Mouse (Mus musculus) kidney, embryonic 15.5 days (tissue): ENCODE data around the gene 6030452D12Rik. TPM values are rescaled to one million over a fixed set of nuclear protein-coding genes. Genes with fewer than 3 reads are reported as not detected.

ENCODE experiments used
- ATAC-seq: fragments of 200-750 bp; cut with Nextera tagmentation; replicated peaks from 2 replicates; pipeline ENCODE4 v1.8.0; 2017; ENCODE audit warnings: moderate TSS enrichment; ENCODE audit not compliant: low FRiP score
- H3K27ac ChIP-seq: fragments of 300-500 bp; sonication (generic); 2 replicates; pipeline ENCODE4 v1.5.1; 2015; ENCODE audit warnings: mild to moderate bottlenecking, inconsistent platforms
- H3K27me3 ChIP-seq: fragments of 300-500 bp; sonication (generic); 2 replicates; pipeline ENCODE4 v1.6.1; 2015; ENCODE audit warnings: inconsistent platforms
- H3K36me3 ChIP-seq: fragments of 300-500 bp; sonication (generic); 2 replicates; pipeline ENCODE4 v1.6.1; 2015; ENCODE audit warnings: inconsistent platforms
- H3K4me1 ChIP-seq: fragments of 300-500 bp; sonication (generic); 2 replicates; pipeline ENCODE4 v1.6.1; 2015; ENCODE audit warnings: inconsistent platforms
- H3K4me2 ChIP-seq: fragments of 300-500 bp; sonication (generic); 2 replicates; pipeline ENCODE4 v1.6.1; 2015; ENCODE audit warnings: moderate library complexity, mild to moderate bottlenecking, inconsistent platforms
- H3K4me3 ChIP-seq: fragments of 300-500 bp; sonication (generic); replicated peaks from 2 replicates; pipeline ENCODE4 v1.5.1; 2015; ENCODE audit warnings: mild to moderate bottlenecking, inconsistent platforms
- H3K9ac ChIP-seq: fragments of 300-500 bp; sonication (generic); 2 replicates; pipeline ENCODE4 v1.6.1; 2015; ENCODE audit warnings: mild to moderate bottlenecking, inconsistent platforms
- H3K9me3 ChIP-seq: fragments of 300-500 bp; sonication (generic); replicated peaks from 2 replicates; pipeline ENCODE4 v1.6.1; 2016; ENCODE audit warnings: inconsistent platforms
- WGBS: fragments of 180-500 bp; shearing (Covaris S2); methylation state at CpG from one replicate; pipeline ENCODE4 v1.1.7; 2015; ENCODE audit warnings: mixed read lengths; 5-methylcytosine and 5-hydroxymethylcytosine counted together
- polyA plus RNA-seq: library from polyadenylated mRNA; unstranded; fragments of >200 nt; fragmentation: Nextera tagmentation; extraction: Ambion mirVana; gene quantifications from 2 replicates; pipeline ENCODE4 v1.2.1, GENCODE M21; 2015

The 6030452D12Rik gene
- polyA plus RNA-seq: not detected in 2 replicates

DNA sequence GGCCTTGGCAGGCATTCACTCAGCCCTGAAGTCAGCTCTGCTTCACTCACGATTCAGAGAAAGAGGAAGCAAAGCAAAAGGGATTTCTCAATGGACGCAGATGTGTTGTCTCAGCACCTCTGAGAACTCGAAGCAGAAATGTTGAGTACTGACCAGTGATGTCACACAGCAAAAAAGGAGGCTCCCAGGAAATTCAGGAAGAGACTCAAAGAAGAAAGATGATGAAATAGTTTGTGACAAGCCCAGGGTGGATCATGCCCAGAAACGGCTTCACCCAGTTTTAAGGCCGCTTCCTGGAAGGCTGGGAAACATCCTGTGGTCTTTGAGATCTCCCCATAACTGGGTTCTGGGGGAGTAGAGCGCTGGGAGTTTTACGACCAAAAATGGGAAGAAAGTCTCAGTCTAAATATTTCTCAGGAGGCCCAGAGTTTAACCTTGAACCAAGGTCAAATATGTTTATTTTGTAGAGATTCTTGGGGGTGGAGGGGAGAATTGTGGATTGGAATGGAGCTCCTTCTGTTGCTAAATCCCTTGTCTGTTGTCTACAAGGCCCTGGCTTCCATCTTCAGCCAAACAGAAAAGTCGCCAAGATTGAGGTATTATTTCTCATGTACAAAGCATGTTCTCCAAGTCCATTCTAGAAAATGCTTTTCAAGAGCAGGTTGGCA lies at the start of gene 6030452D12Rik:
Gene 6030452D12Rik, plus strand, starts transcription at position 505 of the 668 bp plus-strand sequence.
- H3K9ac ChIP-seq: no peak within 1 kb of the TSS
- H3K27ac ChIP-seq: peak within 1 kb of the TSS; percentile 62
- no peaks in the 10 kb centered on the region for H3K9me3 ChIP-seq
- 58% methylated on average over 8 of the region's 8 CpGs for WGBS
- H3K36me3 ChIP-seq: no peaks in the 10 kb centered on the region
- no peak for ATAC-seq
- H3K4me3 ChIP-seq: no peak within 1 kb of the TSS
- H3K4me2 ChIP-seq: no peak within 1 kb of the TSS
- H3K4me1 ChIP-seq: peaks cover 8% of the 10 kb centered on the region; the same call in 1 of the 2 replicates
- no peaks in the 10 kb centered on the region for H3K27me3 ChIP-seq

- Histone ChIP-seq H3K36me3 (no peaks in the 10 kb centered on the region), H3K27me3 (no peaks in the 10 kb centered on the region), H3K9ac (no peak overlapping the region), H3K4me2 (no peak overlapping the region), H3K4me1 (no peaks in the 10 kb centered on the region), H3K9me3 (no peaks in the 10 kb centered on the region), H3K4me3 (no peak overlapping the region), H3K27ac (no peak overlapping the region)
- no peak for ATAC-seq
- WGBS: 81% methylated on average over 6 of the region's 6 CpGs
These were observed 48.8 kb upstream of the 6030452D12Rik start for GRCm38 (mm10) chr8:106451301-106452085.

GRCm38 (mm10) chr8:106452701-106453481 lies 47.4 kb upstream of the 6030452D12Rik start:
- H3K27ac ChIP-seq: no peak overlapping the region
- H3K9me3 ChIP-seq: no peaks in the 10 kb centered on the region
- H3K4me2 ChIP-seq: no peak overlapping the region
- WGBS: 50% methylated on average over 12 of the region's 12 CpGs
- H3K36me3 ChIP-seq: no peaks in the 10 kb centered on the region
- H3K4me3 ChIP-seq: no peak overlapping the region
- no peak for ATAC-seq
- H3K4me1 ChIP-seq: no peaks in the 10 kb centered on the region
- no peak overlapping the region for H3K9ac ChIP-seq
- no peaks in the 10 kb centered on the region for H3K27me3 ChIP-seq

GRCm38 (mm10) chr8:106454036-106454435 lies 46.3 kb upstream of the 6030452D12Rik start:
- no peak overlapping the region for H3K9ac ChIP-seq
- 75% methylated on average over 11 of the region's 11 CpGs for WGBS

GRCm38 (mm10) chr8:106462131-106462530 lies 38.2 kb upstream of the 6030452D12Rik start:
- Histone ChIP-seq H3K36me3 (no peaks in the 10 kb centered on the region), H3K9me3 (no peaks in the 10 kb centered on the region), H3K27me3 (no peaks in the 10 kb centered on the region), H3K9ac (no peak overlapping the region), H3K4me1 (peaks cover 9% of the 10 kb centered on the region; the same call in 1 of the 2 replicates), H3K27ac (no peak overlapping the region), H3K4me2 (no peak overlapping the region), H3K4me3 (no peak overlapping the region)
- ATAC-seq: no peak
- 69% methylated on average over 5 of the region's 5 CpGs for WGBS

More at GRCm38 (mm10) chr8:106454036-106454435, 46.3 kb upstream of the 6030452D12Rik start:
- H3K4me3 ChIP-seq: no peak overlapping the region
- no peaks in the 10 kb centered on the region for H3K27me3 ChIP-seq
- no peaks in the 10 kb centered on the region for H3K9me3 ChIP-seq
- no peaks in the 10 kb centered on the region for H3K4me1 ChIP-seq
- H3K27ac ChIP-seq: no peak overlapping the region
- no peak overlapping the region for H3K4me2 ChIP-seq
- ATAC-seq: no peak
- no peaks in the 10 kb centered on the region for H3K36me3 ChIP-seq

DNA sequence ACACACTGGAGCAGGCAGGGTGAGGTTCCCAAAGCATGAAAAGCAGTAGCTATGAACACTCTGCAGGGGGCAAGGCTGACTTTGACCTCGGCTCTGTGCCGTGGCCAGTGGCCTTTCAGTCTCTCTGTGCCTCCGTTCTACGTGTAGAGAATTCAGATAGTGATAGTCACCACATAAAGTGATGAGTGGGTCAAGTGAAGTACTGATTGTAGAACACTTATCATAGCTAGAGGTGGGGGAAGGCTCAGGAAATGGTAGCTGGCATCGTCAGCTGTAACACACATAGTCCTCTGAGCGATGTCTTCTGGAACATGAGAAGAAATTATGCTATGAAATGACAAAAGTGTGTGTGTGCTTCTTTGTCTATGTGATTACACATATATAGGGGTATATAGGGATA lies 36.5 kb upstream of the 6030452D12Rik start:
- WGBS: 92% methylated on average over 6 of the region's 6 CpGs
- Histone ChIP-seq H3K27me3 (no peaks in the 10 kb centered on the region), H3K4me1 (peaks cover 9% of the 10 kb centered on the region; the same call in 1 of the 2 replicates), H3K27ac (no peak overlapping the region), H3K9me3 (no peaks in the 10 kb centered on the region), H3K9ac (no peak overlapping the region), H3K36me3 (no peaks in the 10 kb centered on the region), H3K4me2 (no peak overlapping the region), H3K4me3 (no peak overlapping the region)
- no peak for ATAC-seq

- H3K9me3 ChIP-seq: no peaks in the 10 kb centered on the region
- 41% methylated on average over 7 of the region's 7 CpGs for WGBS
These were observed 30.8 kb upstream of the 6030452D12Rik start for GRCm38 (mm10) chr8:106469485-106469884.

GRCm38 (mm10) chr8:106474001-106474400 lies 26.3 kb upstream of the 6030452D12Rik start:
- H3K27me3 ChIP-seq: no peaks in the 10 kb centered on the region
- H3K4me1 ChIP-seq: 0 out of 2 replicates have a peak, but pooled peaks cover 3% of the 10 kb centered on the region
- WGBS: 70% methylated on average over 5 of the region's 5 CpGs
- H3K4me2 ChIP-seq: no peak overlapping the region
- ATAC-seq: no peak
- no peaks in the 10 kb centered on the region for H3K9me3 ChIP-seq
- H3K4me3 ChIP-seq: no peak overlapping the region
- H3K9ac ChIP-seq: no peak overlapping the region
- H3K27ac ChIP-seq: 0 out of 2 replicates have a peak overlapping the region, but pooled peaks have one; percentile 13
- H3K36me3 ChIP-seq: no peaks in the 10 kb centered on the region

More at GRCm38 (mm10) chr8:106469485-106469884, 30.8 kb upstream of the 6030452D12Rik start:
- ATAC-seq: no peak
- Histone ChIP-seq H3K4me3 (no peak overlapping the region), H3K27ac (no peak overlapping the region), H3K9ac (no peak overlapping the region), H3K36me3 (no peaks in the 10 kb centered on the region), H3K4me1 (0 out of 2 replicates have a peak, but pooled peaks cover 3% of the 10 kb centered on the region), H3K27me3 (no peaks in the 10 kb centered on the region), H3K4me2 (no peak overlapping the region)

DNA sequence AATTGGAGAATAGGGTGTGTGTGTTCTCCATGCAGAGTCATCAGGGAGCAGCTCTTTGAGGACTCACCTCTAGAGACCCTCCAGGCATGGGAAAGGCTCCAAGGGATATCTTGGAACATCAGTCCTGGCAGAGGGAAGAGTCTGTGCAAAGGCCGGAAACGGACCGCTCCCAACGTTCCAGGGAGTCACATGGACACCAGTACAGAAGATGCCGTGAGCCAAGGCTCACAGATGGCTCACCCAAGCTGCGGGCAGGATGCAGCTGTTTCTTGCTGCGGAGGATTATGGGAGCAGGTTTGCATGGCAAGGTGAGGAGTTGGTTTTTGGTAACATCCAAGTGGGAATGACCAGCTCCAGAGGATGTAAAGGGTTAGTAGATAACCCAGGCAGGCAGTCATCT lies 3.9 kb downstream of the 6030452D12Rik start:
- WGBS: 90% methylated on average over 7 of the region's 7 CpGs
- Histone ChIP-seq H3K36me3 (no peaks in the 10 kb centered on the region), H3K27ac (no peak overlapping the region), H3K4me2 (no peak overlapping the region), H3K4me3 (no peak overlapping the region), H3K9me3 (no peaks in the 10 kb centered on the region), H3K27me3 (peaks cover 23% of the 10 kb centered on the region), H3K4me1 (peaks cover 30% of the 10 kb centered on the region), H3K9ac (no peak overlapping the region)
- no peak for ATAC-seq

DNA sequence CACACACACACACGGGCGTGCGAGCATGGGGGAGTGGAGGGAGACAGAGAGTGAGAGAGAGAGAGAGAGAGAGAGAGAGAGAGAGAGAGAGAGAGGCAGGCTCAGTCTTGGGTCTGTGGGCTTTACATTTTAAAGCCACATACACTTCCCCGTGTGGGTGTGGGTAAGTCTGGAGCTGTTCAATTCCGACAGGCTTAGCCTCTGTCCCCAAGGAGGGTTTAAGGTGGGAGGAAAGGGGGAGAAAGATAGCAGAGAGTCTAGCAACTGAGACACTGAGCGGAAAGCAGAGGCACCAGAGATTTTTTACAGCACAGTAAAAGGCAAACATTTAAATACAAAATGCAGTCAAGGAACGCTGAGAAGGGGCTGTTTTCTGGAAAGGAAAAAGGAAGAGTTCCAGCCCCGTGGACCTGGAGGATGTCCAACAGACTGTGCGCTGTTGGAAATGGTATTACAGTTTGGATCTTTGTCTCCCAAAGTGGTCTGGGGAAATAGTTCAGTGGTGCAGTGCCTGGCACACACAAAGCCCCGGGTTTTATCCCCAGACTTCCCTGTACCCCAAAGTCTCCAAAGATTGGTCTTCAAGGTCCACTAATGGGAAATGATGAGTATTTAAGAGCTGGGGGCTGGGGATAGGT lies 5.1 kb downstream of the 6030452D12Rik start:
- Histone ChIP-seq H3K36me3 (no peaks in the 10 kb centered on the region), H3K9ac (no peak overlapping the region), H3K9me3 (no peaks in the 10 kb centered on the region), H3K4me3 (no peak overlapping the region), H3K4me1 (peaks cover 28% of the 10 kb centered on the region), H3K27ac (no peak overlapping the region), H3K4me2 (no peak overlapping the region), H3K27me3 (peaks cover 34% of the 10 kb centered on the region)
- no peak for ATAC-seq
- WGBS: 44% methylated on average over 10 of the region's 10 CpGs

- Histone ChIP-seq H3K27me3 (peaks cover 40% of the 10 kb centered on the region), H3K9me3 (no peaks in the 10 kb centered on the region), H3K4me3 (no peak overlapping the region), H3K36me3 (no peaks in the 10 kb centered on the region), H3K27ac (no peak overlapping the region), H3K4me2 (no peak overlapping the region), H3K4me1 (peaks cover 34% of the 10 kb centered on the region), H3K9ac (no peak overlapping the region)
- no peak for ATAC-seq
- WGBS: 95% methylated on average over 1 of the region's 1 CpGs
These were observed 5.8 kb downstream of the 6030452D12Rik start for GRCm38 (mm10) chr8:106506106-106506505.
